Mouse (Mus musculus) heart, adult 2 months (tissue): ENCODE results near the gene Ndn.
A peak's percentile ranks its signal among the peaks of the same experiment; 100 is the strongest.

ENCODE experiments used
- EP300 ChIP-seq: fragments of 200-500 bp; IDR thresholded peaks from 2 replicates; pipeline ENCODE4 v1.6.1; 2011; ENCODE audit warnings: low read depth, low read length, control low read depth; ENCODE audit not compliant: insufficient read depth
- POLR2A ChIP-seq: fragments of 200-500 bp; IDR thresholded peaks from 2 replicates; pipeline ENCODE4 v1.6.1; 2011; ENCODE audit warnings: mild to moderate bottlenecking, low read depth, low read length, control low read depth; ENCODE audit not compliant: insufficient read depth

GRCm38 (mm10) chr7:62348106-62348803 lies 1.9 kb downstream of the Ndn start:
- TF ChIP-seq EP300 (no peak), POLR2A (peak; percentile 55; the same call in 1 of the 2 replicates)
